Mouse (Mus musculus) monocyte, adult 5-6 weeks (primary cell): ENCODE data around the gene Etv1. TPM values are rescaled to one million over a fixed set of nuclear protein-coding genes. Genes with fewer than 3 reads are reported as not detected.

Experiments used
- ATAC-seq: fragments of 153-309, 156-312 bp; replicated peaks from 2 replicates; pipeline ENCODE4 v1.8.0; 2017; ENCODE audit warnings: mild to moderate bottlenecking; ENCODE audit not compliant: low TSS enrichment, insufficient number of reproducible peaks, severe bottlenecking, poor library complexity, low FRiP score
- total RNA-seq: library from RNA; stranded (forward); fragments of 200-1000, 200-491, 200-594 nt; gene quantifications from 3 replicates; pipeline ENCODE4 v1.2.3, GENCODE M21; 2017

The Etv1 gene
- total RNA-seq, 1 experiment from 2014 or later, result not detected

GRCm38 (mm10) chr12:38874470-38874995 lies 95.4 kb downstream of the Etv1 start:
- no peak for ATAC-seq

- no peak for ATAC-seq
Measured at GRCm38 (mm10) chr12:38904516-38904915, 125.3 kb downstream of the Etv1 start.

GRCm38 (mm10) chr12:38906314-38906713 lies 127.1 kb downstream of the Etv1 start:
- ATAC-seq, result no peak

- ATAC-seq, result no peak
Measured at GRCm38 (mm10) chr12:38906812-38907211, 127.6 kb downstream of the Etv1 start.

- ATAC-seq, result no peak
Measured at GRCm38 (mm10) chr12:38908947-38909346, 129.8 kb downstream of the Etv1 start.
